Mouse (Mus musculus): Measurements from ENCODE around the gene Tm4sf1. TPM values are rescaled to one million over a fixed set of nuclear protein-coding genes. Genes with fewer than 3 reads are reported as not detected.

Tm4sf1 gene
- 22.2 and 31.9 TPM in 2 replicates for polyA plus RNA-seq (2016; fragmentation: Nextera tagmentation; extraction: Ambion mirVana)

DNA sequence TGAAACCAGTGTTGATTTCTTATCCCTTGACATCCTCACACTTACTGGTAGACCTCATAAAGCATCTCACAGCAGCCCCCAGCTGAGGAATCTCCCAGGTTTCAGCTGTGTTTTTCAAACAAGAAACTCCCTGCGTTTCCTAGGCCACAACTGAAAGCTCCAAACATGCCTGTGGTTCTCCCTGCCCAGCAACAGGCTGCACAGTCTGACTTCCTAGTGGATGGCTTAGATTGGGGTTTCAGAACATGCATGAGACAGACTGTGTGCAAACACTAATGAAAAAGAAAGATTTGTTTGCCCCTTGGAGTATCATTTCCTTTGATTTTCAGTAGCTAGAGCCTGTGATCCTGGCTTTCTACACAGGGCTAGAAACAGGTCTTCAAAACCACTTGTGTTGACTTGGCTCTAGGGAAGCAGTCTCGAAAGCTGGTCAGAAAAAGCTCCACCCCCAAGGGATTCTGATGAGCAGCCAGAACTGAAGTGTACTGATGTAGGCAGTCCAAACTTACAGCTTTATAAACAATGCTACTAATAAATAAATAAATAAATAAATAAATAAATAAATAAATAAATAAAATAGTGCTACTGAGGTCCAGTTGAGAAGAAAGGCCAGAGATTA is at the start of gene Tm4sf1:
Gene Tm4sf1 (minus strand): TSS at position 68 of the 619 bp plus-strand sequence.
- Histone ChIP-seq H3K27ac (replicated peaks) (no peak within 1 kb of the TSS), H3K27me3 (ENCODE audit: low read depth, poor library complexity, severe bottlenecking) (no peaks in the 10 kb centered on the region), H3K4me3 (no peak within 1 kb of the TSS), H3K4me1 (no peaks in the 10 kb centered on the region), H3K36me3 (no peaks in the 10 kb centered on the region), H3K9me3 (replicated peaks) (no peaks in the 10 kb centered on the region)
- no peak for DNase-seq (ENCODE audit: low spot score)
- 70% methylated on average over 2 of the region's 2 CpGs for WGBS

DNA sequence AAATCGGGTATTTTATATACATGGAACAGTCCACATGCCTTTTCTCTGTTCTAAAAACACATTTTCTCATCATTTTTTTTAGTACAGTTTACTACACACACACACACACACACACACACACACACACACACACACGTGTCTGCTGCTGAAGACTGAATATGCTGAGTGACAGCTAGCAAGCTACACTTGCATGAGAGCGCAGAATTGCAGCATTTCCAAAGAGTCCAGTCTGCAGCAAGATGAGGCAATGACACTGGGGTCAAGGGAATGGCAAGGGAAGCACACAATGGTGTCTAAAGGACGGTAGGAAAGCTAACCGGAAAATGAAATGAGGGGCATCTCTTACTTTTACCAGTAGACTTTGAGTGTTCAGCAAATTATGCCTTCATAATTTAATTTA is 43.0 kb upstream of the Tm4sf1 start:
- Histone ChIP-seq H3K9me3 (replicated peaks) (no peaks in the 10 kb centered on the region), H3K4me1 (no peaks in the 10 kb centered on the region), H3K27ac (replicated peaks) (no peak overlapping the region), H3K27me3 (ENCODE audit: low read depth, poor library complexity, severe bottlenecking) (no peaks in the 10 kb centered on the region), H3K4me3 (no peak overlapping the region), H3K36me3 (no peaks in the 10 kb centered on the region)
- WGBS = 85% methylated on average over 5 of the region's 5 CpGs
- DNase-seq (ENCODE audit: low spot score) = no peak

DNA sequence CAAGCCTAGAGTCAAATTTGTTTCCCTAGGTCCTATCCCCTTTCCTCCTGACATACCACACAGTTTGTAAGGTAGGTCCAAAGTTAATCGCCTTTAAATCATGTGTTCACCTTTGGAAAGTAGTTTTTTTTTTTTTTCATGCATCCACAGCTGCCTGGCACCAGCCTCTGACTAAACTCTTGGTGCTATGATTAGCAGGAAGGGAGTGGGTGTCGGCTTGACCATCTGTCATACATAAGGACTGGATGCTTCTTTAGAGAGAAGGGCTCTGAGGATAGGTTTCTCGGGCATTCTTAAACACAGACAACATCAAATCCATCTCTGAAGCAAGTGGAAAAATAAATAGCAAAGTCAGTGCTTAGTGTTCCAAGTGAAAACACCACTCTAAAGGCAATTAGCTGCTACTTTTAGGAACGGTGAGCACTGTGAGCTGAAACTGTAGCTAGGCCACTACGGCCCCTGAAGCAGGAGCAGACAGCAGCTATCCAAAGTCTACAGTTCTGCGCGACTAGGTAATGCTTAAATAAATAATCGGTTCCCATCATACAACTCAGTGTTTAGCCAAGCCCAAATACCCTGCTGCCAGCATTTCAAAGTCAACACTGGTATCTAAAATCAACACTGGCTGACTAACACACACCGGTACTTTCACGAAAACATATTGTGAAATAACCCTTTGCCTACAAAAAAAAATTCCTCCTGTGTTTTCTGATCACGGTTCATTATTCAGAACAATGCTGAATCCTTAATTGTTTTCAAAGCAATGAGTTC is 42.2 kb upstream of the Tm4sf1 start:
- WGBS = 75% methylated on average over 11 of the region's 11 CpGs
- H3K36me3 ChIP-seq = no peaks in the 10 kb centered on the region
- no peak overlapping the region for H3K27ac ChIP-seq (replicated peaks)
- H3K9me3 ChIP-seq (replicated peaks) = no peaks in the 10 kb centered on the region
- no peak overlapping the region for H3K4me3 ChIP-seq
- H3K4me1 ChIP-seq = no peaks in the 10 kb centered on the region
- no peaks in the 10 kb centered on the region for H3K27me3 ChIP-seq (ENCODE audit: low read depth, poor library complexity, severe bottlenecking)
- no peak for DNase-seq (ENCODE audit: low spot score)

DNA sequence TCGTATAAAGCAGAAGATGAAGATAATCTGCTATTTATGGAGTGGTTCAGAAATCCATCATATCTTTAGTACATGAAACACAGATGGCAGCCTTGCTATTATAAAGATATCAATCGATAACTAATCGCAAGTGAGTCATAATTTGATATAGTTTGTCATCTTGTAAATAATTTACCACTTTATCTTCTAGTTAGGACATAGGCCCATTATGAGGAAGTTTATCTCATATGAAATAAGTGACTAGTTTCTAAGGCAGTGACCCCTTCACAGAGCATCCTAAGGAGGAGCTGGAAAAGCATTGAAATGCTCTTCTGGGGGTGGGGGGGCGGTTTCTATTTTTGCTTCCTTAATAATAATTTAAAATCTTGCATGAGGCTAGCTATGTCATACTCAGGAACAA is 41.2 kb upstream of the Tm4sf1 start:
- Histone ChIP-seq H3K9me3 (replicated peaks) (no peaks in the 10 kb centered on the region), H3K36me3 (no peaks in the 10 kb centered on the region), H3K4me1 (no peaks in the 10 kb centered on the region), H3K27ac (replicated peaks) (no peak overlapping the region), H3K27me3 (ENCODE audit: low read depth, poor library complexity, severe bottlenecking) (no peaks in the 10 kb centered on the region), H3K4me3 (no peak overlapping the region)
- WGBS = 92% methylated on average over 4 of the region's 4 CpGs
- no peak for DNase-seq (ENCODE audit: low spot score)

DNA sequence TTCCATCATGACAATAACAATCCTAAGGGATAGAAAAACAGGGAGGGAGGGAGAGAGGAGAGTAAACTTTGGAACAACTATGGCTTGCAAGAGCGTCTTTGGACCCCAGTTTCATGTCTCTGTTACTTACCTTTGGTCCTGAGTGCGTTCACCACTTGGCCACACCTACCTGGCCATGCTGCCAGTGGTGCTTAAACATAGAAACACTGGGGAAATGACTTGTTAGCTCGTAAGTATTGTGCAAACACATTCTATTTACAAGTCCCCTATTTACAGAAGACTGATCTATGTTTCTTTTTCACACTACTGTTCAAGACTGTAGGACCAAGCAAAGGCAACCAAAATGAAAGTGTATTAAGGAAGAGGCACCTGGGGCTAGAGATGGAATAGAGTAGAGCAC is 39.5 kb upstream of the Tm4sf1 start:
- H3K36me3 ChIP-seq = no peaks in the 10 kb centered on the region
- H3K27me3 ChIP-seq (ENCODE audit: low read depth, poor library complexity, severe bottlenecking) = no peaks in the 10 kb centered on the region
- WGBS = 78% methylated on average over 3 of the region's 3 CpGs
- H3K9me3 ChIP-seq (replicated peaks) = no peaks in the 10 kb centered on the region
- H3K27ac ChIP-seq (replicated peaks) = no peak overlapping the region
- no peak for DNase-seq (ENCODE audit: low spot score)
- H3K4me1 ChIP-seq = no peaks in the 10 kb centered on the region
- H3K4me3 ChIP-seq = no peak overlapping the region

DNA sequence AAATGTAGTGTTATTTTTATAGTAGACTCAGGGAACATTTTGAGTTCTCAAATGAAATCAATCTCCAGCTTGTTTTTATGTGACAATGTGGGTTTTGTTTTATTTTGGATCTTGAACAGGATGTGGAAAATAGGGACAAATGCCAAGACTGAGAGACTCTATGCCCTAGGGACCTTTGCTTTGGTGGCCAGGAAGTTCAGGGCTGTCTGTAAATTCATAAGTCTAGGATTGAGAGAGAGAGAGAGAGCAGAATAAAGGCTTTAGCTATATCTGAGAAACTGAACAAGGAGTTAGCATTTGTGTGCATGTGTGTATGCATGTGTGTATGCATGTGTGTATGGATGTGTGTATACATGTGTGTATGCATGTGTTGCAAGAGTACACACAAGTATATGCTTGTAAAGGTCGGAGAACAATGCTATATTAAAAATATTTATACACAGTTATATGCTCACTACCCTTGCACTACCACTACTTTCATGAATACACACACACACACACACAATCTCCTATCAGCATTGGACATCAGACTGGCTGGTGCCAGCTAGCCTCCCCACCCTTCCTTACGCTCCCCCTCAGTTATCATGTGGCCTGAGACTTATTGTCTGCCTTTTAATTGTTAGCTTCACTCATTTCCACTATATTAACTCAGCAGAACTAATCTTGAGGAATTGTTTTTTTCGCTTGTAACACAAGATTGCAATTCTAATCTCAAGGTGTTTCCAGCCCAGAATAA is 33.5 kb upstream of the Tm4sf1 start:
- H3K4me1 ChIP-seq = no peaks in the 10 kb centered on the region
- WGBS = 82% methylated on average over 3 of the region's 3 CpGs
- H3K27me3 ChIP-seq (ENCODE audit: low read depth, poor library complexity, severe bottlenecking) = no peaks in the 10 kb centered on the region
- no peak for DNase-seq (ENCODE audit: low spot score)
- no peaks in the 10 kb centered on the region for H3K9me3 ChIP-seq (replicated peaks)
- H3K27ac ChIP-seq (replicated peaks) = no peak overlapping the region
- H3K36me3 ChIP-seq = no peaks in the 10 kb centered on the region
- H3K4me3 ChIP-seq = no peak overlapping the region

DNA sequence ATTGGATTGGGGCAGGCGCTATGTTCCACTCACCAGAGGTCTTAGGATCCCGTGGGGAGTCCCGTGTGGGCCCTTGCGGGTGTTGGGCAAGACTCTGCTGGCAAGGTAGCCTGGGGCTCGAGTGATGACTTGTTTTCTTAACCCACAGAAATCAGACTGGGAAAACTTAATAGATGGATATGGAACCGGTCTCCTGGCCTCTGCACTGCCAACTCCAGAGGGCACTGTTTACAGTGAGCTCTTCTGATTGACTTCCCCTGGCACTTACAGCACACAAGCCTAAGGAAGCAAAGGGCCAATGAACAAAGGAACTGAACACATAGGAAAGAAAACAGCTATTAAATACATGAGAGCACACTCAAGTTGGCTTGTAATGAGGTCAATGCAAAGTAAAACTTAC is 26.2 kb upstream of the Tm4sf1 start:
- no peak overlapping the region for H3K4me3 ChIP-seq
- 94% methylated on average over 5 of the region's 6 CpGs for WGBS
- no peak for DNase-seq (ENCODE audit: low spot score)
- H3K27ac ChIP-seq (replicated peaks) = no peak overlapping the region
- no peaks in the 10 kb centered on the region for H3K27me3 ChIP-seq (ENCODE audit: low read depth, poor library complexity, severe bottlenecking)
- no peaks in the 10 kb centered on the region for H3K36me3 ChIP-seq
- peaks cover 7% of the 10 kb centered on the region; the same call in 1 of the 2 replicates for H3K9me3 ChIP-seq (replicated peaks)
- H3K4me1 ChIP-seq = no peaks in the 10 kb centered on the region

DNA sequence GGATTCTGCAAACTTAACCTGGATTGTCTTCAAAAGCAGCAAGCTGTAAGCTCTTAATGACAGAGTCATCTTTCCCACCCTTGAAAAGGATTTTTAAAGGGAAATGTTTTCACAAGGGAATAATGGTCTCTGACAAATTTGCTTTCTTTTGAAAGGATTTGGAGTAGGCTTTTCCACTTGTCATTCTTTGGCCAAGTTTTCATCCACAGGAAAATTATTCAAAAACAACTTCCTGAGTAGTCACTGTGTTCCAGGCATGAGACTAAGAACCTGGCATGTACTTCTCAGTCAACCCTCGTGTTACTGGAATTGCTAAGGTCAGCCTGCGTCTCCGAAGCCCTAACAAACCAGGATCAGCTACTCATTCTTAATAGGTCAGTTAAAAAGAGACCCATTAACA is 5.3 kb upstream of the Tm4sf1 start:
- Histone ChIP-seq H3K27me3 (ENCODE audit: low read depth, poor library complexity, severe bottlenecking) (no peaks in the 10 kb centered on the region), H3K36me3 (no peaks in the 10 kb centered on the region), H3K9me3 (replicated peaks) (no peaks in the 10 kb centered on the region), H3K4me3 (no peak overlapping the region), H3K4me1 (no peaks in the 10 kb centered on the region), H3K27ac (replicated peaks) (no peak overlapping the region)
- WGBS = 90% methylated on average over 3 of the region's 3 CpGs
- no peak for DNase-seq (ENCODE audit: low spot score)

DNA sequence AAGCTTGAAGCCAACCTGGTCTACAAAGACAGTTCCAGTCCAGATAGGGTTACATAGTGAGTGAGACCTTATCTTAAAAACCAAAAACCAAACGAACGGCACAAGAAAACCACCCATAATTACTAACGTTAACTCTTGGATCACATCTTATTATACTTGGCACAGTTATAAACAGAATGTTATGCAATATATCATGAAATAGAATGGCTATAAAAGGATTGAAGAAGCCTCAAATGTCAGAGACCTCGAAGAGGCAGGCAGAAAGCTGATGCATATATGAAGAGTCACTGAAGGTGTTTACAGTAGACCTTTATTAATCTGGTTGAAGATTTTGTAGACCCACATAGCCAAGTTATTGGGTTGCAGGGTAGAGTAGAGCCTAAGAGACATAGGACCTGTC is 3.8 kb upstream of the Tm4sf1 start:
- H3K27ac ChIP-seq (replicated peaks) = no peak overlapping the region
- no peak for DNase-seq (ENCODE audit: low spot score)
- no peaks in the 10 kb centered on the region for H3K4me1 ChIP-seq

DNA sequence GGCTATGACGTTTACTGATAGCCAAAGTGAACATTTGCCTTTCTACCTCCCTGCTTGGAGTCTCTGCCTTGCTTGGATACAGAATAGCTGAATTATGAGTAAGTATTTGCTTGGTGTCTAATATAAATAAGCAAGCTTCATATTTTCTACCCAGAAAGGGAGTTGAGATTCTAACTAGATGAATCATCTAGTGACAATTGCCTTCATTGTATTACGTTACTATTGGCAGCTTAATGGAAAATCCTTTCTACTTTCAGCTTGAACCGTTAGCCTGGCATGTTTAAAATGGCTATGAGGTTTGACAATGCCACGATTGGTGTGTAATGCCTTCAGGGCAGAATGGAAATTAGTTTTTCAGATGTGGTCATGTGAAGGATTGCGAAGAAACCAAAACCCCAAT is 2.7 kb upstream of the Tm4sf1 start:
- H3K36me3 ChIP-seq = no peaks in the 10 kb centered on the region
- no peaks in the 10 kb centered on the region for H3K27me3 ChIP-seq (ENCODE audit: low read depth, poor library complexity, severe bottlenecking)
- H3K27ac ChIP-seq (replicated peaks) = no peak overlapping the region
- no peak for DNase-seq (ENCODE audit: low spot score)
- WGBS = 84% methylated on average over 5 of the region's 5 CpGs
- no peak overlapping the region for H3K4me3 ChIP-seq
- no peaks in the 10 kb centered on the region for H3K4me1 ChIP-seq
- no peaks in the 10 kb centered on the region for H3K9me3 ChIP-seq (replicated peaks)

More for the DNA sequence above, 3.8 kb upstream of the Tm4sf1 start:
- no peaks in the 10 kb centered on the region for H3K36me3 ChIP-seq
- no peak overlapping the region for H3K4me3 ChIP-seq
- no peaks in the 10 kb centered on the region for H3K9me3 ChIP-seq (replicated peaks)
- 91% methylated on average over 4 of the region's 4 CpGs for WGBS
- H3K27me3 ChIP-seq (ENCODE audit: low read depth, poor library complexity, severe bottlenecking) = no peaks in the 10 kb centered on the region

DNA sequence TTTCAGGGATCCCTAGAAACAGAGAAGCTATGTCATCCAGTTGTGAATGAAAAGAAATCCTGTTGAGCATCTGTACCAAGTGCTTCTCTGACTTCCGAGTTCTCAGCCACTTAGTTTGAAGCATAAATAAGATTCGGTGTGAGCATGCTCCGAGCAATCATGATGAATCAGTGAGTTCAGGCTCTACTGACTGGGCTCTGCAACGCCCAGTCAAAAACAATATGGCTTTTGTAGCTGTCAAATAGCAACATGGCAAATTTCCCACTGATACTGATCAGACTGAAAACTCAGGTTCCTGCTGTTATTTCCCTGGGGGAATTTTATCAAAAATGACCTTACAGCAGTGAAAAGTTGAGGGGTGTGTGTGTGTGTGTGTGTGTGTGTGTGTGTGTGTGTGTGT is 2.3 kb upstream of the Tm4sf1 start:
- Histone ChIP-seq H3K4me1 (no peaks in the 10 kb centered on the region), H3K4me3 (no peak overlapping the region), H3K27me3 (ENCODE audit: low read depth, poor library complexity, severe bottlenecking) (no peaks in the 10 kb centered on the region), H3K27ac (replicated peaks) (no peak overlapping the region), H3K9me3 (replicated peaks) (no peaks in the 10 kb centered on the region), H3K36me3 (no peaks in the 10 kb centered on the region)
- WGBS = 84% methylated on average over 4 of the region's 4 CpGs
- DNase-seq (ENCODE audit: low spot score) = no peak

DNA sequence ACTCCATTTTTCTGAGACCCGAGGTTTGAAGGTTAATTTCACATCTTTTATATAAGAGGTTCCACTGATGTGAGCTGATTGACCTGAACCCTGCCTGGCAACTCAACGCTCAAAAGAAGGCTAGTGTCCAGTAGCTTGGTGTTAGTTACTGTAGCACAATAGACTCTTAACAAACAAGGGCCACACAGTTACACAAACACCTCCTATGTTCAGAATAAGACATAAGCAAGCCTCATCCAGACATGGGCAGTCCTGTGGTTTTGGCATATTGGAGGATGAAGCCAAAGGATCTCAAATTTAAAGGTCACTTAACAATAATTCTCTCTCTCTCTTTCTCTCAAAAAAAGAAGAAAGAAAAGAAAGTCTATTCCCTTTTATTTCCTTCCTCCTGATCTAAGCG is 1.7 kb upstream of the Tm4sf1 start:
- Histone ChIP-seq H3K27ac (replicated peaks) (no peak overlapping the region), H3K4me3 (no peak overlapping the region), H3K36me3 (no peaks in the 10 kb centered on the region), H3K4me1 (no peaks in the 10 kb centered on the region), H3K27me3 (ENCODE audit: low read depth, poor library complexity, severe bottlenecking) (no peaks in the 10 kb centered on the region), H3K9me3 (replicated peaks) (no peaks in the 10 kb centered on the region)
- no peak for DNase-seq (ENCODE audit: low spot score)
- WGBS = 75% methylated on average over 3 of the region's 3 CpGs

DNA sequence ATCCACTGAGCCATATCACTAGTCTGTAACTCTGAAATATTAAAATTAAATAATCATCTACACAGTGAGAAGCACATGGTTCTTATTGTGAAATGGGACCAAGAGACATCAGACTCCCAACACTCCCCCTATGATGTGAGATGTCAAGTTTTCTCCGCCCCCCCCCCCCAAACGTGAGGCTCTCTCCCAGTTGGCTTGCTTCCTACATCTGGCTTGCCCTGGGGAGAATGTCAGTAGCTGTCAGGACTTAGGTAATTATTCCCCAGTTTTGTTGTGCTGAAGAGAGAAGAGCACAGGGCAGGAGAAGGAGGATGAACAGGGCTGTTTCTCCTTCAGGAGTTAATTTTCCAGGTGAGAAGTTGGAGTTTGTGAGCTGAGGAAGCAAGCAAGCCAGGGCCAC is 1.1 kb upstream of the Tm4sf1 start:
- no peak overlapping the region for H3K27ac ChIP-seq (replicated peaks)
- no peaks in the 10 kb centered on the region for H3K4me1 ChIP-seq
- no peaks in the 10 kb centered on the region for H3K9me3 ChIP-seq (replicated peaks)
- DNase-seq (ENCODE audit: low spot score) = no peak
- no peaks in the 10 kb centered on the region for H3K27me3 ChIP-seq (ENCODE audit: low read depth, poor library complexity, severe bottlenecking)
- no peaks in the 10 kb centered on the region for H3K36me3 ChIP-seq
- 74% methylated on average over 2 of the region's 2 CpGs for WGBS
- no peak overlapping the region for H3K4me3 ChIP-seq

All from midbrain, embryonic 10.5 days (tissue).